Mouse (Mus musculus): Measurements from ENCODE around the gene Sh2d6.

GRCm38 (mm10) chr6:72528410-72529151 is 7.1 kb upstream of the Sh2d6 start:
- TF ChIP-seq TAL1 (IDR thresholded peaks at IDR 0.05; ENCODE audit: low read length) (no peak), GATA1 (IDR thresholded peaks at IDR 0.05; ENCODE audit: low read length) (no peak)

Measured in erythroblast, embryonic 14.5 days (primary cell).